Mouse (Mus musculus) A20 (cell line): ENCODE measurements around the gene Kcna7.
A peak's percentile ranks its signal among the peaks of the same experiment; 100 is the strongest.

Experiments used
- DNase-seq: peaks from one replicate; pipeline ENCODE4 v3.0.0-alpha.2; 2011; ENCODE audit warnings: low read depth, low spot score

The Kcna7 gene

DNA sequence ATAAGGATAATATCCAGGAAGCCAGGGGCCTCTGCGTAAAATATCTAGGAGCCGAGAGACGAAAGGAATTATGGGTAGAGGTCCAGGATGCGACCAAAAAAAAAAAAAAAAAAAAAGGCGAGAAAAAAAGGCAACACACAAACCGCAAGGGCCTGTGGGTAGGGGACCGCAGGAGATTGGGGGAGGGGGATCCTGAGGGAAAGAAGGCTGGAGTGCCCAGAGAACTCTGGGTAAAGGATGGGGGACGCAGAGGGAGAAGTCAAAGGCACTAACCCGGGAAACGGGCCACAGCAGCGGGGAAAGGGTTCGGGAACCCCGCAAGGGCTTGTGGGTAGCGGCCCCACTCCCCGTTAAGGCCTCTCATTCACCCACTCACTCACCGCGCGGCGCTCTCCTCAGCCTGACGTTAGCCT is 10.3 kb upstream of the Kcna7 start:
- DNase-seq: no peak

DNA sequence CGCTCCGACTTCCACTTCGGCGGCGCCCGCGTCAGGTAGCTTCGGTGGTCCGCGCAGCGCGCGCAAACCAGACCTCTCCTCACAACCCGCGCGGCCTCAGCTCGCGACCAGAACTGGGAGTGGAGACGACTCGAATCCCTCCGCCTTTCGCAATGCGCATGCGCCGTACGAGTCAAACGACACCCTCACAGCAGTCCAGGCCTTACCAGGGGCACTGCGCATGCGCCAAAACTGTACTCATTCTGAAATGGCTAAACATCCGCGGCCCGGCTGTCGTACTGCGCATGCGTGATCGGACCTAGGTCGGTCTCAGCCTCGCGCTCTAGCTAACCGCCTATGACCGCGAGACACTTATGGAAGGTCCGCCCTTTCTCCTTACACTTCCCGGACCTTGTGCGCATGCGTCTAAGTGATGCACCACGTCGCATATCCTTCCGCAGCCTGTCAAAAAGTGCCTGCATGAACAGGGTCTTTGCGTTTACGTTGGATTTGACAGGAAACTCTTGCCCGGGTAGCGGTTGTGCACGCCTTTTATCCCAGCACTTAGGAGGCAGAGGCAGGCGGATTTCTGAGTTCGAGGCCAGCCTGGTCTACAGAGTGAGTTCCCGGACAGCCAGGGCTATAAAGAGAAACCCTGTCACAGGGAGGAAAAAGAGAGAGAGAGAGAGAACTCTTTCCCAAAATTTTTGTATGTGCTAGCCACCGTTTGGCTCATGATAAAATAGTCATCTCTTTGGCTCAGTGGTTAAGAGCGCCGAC is 9.7 kb upstream of the Kcna7 start, which contains the start of gene Snrnp70:
Gene Snrnp70, minus strand, starts transcription at position 165 of the 759 bp plus-strand sequence.
- peak; percentile 100 for DNase-seq

GRCm38 (mm10) chr7:45396337-45396775 is 9.1 kb upstream of the Kcna7 start:
- DNase-seq: peak; percentile 56

- DNase-seq: no peak
These were observed 8.7 kb upstream of the Kcna7 start for GRCm38 (mm10) chr7:45396787-45397186.

DNA sequence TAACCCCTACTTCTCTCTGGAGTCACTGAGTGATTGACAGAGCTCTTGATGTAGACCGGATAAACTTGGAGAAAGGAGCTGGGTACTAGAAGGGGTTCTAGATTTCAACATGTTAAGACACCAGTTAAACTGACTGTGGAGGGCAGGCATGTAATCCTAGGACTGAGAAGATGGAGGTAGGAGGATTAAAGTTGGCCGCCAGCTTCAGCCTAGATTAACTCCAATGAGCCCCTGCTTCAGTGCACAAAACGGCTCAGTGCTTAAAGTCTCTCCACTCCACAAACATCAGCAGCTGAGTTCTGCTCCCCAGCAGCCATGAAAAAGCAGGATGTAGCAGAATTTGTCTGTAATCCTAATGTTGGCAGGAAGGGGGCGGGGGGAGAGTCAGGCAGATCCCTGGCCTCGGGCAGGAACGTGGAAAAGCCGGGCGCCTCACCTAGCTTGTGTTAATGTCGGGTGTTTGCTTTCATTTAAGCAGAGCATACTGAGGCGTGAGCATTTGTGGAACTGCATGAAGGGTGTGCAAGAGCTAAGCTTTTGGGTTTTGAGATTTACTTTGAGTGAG is 3.9 kb upstream of the Kcna7 start:
- DNase-seq: no peak

DNA sequence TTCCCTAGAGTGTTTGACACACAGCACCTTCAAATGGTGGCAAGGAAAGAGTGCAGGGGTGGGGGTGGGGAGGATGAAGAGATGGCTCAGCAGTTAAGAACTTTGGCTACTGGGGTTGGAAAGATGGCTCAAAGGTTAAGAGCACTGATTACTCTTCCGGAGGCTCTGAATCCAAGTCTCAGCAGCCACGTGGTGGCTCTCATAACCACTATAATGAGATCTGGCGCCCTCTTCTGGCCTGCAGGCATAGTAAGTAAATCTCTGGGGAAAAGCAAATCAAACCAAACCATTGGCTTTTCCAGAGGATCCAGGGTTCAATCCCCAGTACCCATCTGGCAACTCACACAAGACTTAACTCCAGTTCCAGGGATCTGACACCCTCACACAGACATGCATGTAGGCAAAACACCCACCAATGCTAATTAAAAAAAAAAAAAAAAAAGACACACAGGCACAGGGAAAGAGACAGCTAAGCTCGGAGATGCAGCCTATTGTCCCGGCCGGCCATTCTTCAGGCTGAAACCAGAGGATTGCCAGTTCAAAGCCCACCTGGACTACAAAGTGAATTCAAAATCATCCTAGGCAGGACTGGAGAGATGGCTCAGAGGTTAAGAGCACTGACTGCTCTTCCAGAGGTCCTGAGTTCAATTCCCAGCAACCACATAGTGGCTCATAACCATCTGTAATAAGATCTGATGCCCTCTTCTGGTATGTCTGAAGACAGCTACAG is 1.8 kb upstream of the Kcna7 start:
- DNase-seq: peak; percentile 84

DNA sequence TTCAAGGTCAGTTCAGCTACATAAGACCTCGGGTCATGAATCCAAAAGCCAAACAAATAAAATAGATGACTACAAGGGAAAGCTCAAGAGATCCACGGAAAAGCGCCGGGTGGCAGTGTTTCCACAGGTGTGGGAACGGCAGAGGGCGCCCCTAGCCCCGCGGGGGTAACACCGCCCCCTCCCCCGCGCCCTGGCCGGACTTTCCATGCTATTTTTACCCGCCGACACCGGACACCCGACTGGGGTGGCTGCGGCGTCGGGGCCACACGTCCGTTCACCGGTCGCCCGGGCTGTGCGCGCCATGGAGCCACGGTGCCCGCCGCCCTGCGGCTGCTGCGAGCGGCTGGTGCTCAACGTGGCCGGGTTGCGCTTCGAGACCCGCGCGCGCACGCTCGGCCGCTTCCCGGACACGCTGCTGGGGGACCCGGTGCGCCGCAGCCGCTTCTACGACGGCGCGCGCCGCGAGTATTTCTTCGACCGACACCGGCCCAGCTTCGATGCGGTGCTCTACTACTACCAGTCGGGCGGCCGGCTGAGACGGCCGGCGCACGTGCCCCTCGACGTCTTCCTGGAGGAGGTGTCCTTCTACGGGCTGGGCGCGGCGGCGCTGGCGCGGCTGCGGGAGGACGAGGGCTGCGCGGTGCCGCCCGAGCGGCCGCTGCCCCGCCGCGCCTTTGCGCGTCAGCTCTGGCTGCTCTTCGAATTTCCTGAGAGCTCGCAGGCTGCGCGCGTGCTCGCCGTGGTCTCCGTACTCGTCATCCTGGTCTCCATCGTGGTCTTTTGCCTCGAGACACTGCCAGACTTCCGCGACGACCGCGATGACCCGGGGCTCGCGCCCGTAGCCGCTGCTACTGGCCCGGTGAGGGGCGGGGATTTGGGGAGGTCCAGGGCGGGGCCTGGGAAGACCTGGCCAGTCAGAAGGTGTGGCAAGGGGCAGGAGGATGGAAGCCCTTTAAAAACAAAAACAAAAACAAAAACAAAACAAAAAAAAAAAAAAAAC is 1.0 kb downstream of the Kcna7 start:
- DNase-seq: no peak

GRCm38 (mm10) chr7:45407836-45408235 is 2.4 kb downstream of the Kcna7 start:
- no peak for DNase-seq

GRCm38 (mm10) chr7:45408351-45408750 is 2.9 kb downstream of the Kcna7 start:
- DNase-seq: no peak

GRCm38 (mm10) chr7:45408949-45409348 is 3.5 kb downstream of the Kcna7 start:
- no peak for DNase-seq

DNA sequence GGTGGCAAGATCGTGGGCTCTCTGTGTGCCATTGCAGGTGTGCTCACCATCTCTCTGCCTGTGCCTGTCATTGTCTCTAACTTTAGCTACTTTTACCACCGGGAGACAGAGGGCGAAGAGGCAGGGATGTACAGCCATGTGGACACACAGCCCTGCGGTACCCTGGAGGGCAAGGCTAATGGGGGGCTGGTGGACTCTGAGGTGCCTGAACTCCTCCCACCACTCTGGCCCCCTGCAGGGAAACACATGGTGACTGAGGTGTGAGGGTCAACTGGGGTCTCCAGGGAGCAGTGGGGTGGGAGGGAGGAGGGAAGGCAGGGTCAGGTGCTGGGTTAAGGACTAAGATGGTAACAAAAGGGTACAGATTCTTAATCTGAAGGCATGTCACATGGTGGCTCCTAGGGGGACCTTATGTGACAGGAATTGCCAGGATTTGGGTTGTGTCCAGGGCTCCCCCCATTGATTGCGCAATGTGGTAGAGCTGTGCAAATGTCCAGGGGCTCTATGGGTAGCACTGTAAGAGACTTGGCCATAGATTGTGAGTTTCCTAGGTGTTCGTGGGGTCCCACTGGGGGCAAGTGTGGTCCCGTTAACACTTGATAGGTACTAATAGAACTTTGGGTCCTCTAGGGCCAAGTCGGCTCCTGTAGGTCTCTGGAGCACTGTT is 4.2 kb downstream of the Kcna7 start:
- DNase-seq: no peak

DNA sequence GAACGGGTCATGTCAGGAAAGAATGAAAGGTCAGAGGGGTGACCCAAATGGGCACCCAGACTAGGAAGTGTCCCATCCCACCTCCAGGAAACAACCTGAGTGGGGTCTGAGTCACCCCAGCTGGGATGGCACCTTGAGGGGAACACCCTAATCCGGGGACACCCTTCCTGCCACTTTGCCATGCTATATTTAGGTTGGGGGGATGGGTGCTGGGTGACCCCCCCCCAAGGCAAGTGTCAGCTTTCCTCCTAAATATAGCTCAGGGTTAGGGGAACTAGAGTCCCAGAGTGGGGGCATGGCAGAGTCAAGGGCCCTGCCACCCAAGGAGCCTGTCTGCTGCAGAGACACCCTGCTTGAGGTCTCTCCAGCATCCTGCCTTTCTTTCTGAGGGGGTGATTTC is 7.0 kb downstream of the Kcna7 start:
- no peak for DNase-seq

DNA sequence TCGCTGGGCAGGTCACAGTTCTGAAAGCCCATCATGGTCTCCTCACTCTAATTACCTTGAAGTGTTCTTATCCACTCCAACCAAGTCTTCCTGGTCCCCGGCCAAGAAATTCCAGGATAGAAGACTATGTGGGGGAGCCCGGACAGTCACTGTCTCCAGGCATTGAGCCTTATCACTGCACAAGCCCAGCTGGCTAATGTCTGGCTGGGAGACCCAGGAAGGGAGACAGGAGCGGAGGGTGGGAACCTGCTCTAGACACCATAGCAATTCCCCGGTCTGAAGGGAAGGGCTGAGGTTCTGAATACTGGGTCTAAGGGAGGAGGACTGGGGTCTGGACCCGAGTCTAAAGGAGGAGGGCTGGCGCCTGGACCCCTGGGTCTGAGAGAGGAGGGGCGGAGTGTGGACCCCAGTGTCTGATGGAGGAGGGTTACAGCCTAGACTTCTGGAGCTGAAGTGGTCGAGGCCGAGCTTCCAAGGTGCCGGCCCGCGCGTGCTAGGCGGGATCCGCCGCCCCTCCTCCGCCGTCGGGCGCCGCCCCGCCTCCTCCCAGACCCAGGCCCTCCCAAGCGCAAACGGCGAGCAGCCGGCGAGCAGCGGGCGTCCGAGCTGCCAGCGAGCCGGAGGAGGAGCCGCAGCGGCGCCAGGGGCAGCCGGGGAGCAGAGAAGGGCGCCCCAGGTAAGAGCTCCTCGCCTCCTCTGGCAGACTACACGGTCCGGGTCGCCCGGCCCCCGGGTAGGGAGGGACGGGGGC is 7.8 kb downstream of the Kcna7 start, which contains the start of gene Ntf5:
Gene Ntf5, plus strand, starts transcription at position 583 of the 751 bp plus-strand sequence.
- DNase-seq: peak; percentile 63

DNA sequence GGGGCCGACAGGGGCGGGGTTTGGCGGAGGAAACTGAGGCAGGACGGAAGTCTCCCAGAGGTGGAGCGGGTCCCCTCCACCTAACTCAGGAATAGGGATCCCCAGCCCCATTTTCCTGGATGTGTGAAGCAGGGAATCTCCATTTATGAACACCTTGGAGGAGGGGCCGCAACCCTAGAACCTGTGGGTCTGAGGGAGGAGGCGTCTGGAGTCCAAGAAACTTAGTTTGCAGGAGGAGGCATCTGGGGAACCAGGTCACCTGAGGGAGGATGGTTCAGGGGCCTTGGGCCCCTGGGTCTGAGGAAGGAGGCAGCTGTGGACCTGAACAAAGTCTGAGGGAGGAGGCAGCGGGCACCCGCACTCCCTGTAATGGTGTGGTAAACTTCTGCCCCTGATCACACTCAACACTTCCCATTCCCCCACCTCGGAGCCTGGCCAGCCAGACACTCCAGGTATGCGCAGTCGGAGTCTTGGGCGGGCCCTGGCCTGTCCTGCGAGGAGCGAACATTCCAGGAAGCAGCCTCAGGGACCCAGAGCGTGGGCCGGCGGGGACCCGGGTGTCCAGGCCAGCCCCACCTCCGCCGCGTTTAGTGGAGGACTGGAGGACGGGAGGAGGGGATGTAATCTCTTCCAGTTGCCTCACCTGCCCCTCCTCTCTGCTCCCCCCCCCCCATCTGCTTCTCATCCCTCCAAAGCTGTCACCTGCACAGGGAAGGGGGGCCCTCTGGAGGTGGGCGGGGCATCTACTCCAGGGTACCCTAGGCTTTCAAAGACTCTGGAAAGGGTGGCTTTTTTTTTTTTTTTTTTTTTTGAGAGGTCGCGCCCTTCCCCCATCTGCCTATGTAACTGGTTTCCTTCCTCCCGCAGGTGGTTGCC is 8.6 kb downstream of the Kcna7 start:
- no peak for DNase-seq

DNA sequence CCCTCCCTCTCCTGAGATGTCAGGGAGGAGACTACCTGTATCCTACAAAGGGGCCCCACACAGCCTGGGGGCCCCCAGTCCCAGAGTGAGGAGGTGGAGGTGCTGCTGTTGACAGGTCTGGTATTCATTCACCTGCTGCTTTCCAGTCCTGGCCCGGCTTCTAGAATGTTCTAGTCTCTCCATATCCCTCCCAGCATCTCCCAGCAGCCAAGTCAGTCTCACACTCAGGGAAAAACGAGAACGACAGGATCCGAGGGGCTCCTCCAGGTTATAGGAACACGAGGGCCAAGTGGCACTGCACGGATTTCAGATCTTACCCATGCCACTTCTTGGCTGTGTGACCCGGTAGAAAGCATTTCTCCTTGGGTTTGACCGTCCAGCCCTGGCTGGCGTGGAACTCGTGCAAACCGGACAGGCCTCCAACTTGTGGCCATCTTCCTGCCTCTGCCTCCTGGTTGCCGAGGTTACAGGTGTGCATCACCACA is 9.3 kb downstream of the Kcna7 start:
- DNase-seq: no peak

DNA sequence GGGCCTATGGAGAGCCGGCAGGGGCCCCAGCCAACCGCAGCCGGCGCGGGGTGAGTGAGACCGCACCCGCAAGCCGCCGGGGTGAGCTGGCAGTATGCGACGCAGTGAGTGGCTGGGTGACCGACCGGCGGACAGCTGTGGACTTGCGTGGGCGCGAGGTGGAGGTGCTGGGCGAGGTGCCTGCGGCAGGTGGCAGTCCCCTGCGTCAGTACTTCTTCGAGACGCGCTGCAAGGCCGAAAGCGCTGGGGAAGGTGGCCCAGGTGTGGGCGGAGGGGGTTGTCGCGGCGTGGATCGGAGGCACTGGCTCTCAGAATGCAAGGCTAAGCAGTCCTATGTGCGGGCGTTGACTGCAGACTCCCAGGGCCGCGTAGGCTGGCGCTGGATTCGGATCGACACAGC is 10.2 kb downstream of the Kcna7 start:
- DNase-seq: no peak

GRCm38 (mm10) chr7:45417962-45418492 is 12.6 kb downstream of the Kcna7 start:
- no peak for DNase-seq

GRCm38 (mm10) chr7:45419859-45420614 is 14.6 kb downstream of the Kcna7 start:
- no peak for DNase-seq
